Mouse (Mus musculus): ENCODE results near the gene Ptpre.

DNA sequence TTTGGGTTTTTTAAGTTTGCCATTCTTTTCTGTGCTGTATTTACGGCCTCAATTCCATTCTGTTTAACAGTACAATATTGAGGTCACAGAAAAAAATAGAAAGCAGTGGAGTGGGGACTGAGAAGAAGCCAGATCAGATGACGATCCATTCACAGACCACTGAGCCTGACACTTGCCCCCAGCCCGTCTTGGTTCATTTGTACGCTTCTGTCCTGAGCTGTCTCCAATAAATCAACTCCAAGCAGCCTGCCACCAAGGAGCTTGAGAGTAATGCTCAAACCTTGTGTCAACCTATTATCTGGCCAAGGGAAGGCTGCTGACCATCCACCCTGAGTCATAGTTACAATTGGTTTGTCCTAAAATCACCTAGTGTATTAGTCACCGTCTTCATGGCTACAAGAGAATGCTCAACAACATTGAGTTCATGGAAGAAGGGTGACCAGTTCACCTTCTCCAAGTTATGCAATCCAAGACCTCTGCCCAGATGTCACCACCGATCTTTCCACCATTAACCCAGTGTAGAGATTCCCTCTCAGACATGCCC is 12.8 kb upstream of the Ptpre start:
- TF ChIP-seq E2F4 (IDR thresholded peaks at IDR 0.05; ENCODE audit: insufficient replicate concordance, low read depth, low read length) (no peak), POLR2A (IDR thresholded peaks at IDR 0.05; ENCODE audit: low read depth, low read length) (no peak), CTCF (conservative IDR thresholded peaks at IDR 0.05 in 1 of 2, IDR thresholded peaks at IDR 0.05 in 1 of 2; ENCODE audit: low read depth in 2 of 2, low read length in 2 of 2) (no peak), POLR2AphosphoS2 (IDR thresholded peaks at IDR 0.05; ENCODE audit: low read depth, low read length) (no peak), CHD2 (IDR thresholded peaks at IDR 0.05; ENCODE audit: low read length) (no peak), KAT2A (IDR thresholded peaks at IDR 0.05; ENCODE audit: insufficient replicate concordance, low read length) (no peak)
